Mouse (Mus musculus) retina, embryonic 14.5 days (tissue): ENCODE results near the gene Pkd1l3.

ENCODE experiments used
- DNase-seq: peaks from one replicate; pipeline ENCODE4 v3.0.0-alpha.2; 2015; ENCODE audit warnings: low spot score

Pkd1l3 gene

DNA sequence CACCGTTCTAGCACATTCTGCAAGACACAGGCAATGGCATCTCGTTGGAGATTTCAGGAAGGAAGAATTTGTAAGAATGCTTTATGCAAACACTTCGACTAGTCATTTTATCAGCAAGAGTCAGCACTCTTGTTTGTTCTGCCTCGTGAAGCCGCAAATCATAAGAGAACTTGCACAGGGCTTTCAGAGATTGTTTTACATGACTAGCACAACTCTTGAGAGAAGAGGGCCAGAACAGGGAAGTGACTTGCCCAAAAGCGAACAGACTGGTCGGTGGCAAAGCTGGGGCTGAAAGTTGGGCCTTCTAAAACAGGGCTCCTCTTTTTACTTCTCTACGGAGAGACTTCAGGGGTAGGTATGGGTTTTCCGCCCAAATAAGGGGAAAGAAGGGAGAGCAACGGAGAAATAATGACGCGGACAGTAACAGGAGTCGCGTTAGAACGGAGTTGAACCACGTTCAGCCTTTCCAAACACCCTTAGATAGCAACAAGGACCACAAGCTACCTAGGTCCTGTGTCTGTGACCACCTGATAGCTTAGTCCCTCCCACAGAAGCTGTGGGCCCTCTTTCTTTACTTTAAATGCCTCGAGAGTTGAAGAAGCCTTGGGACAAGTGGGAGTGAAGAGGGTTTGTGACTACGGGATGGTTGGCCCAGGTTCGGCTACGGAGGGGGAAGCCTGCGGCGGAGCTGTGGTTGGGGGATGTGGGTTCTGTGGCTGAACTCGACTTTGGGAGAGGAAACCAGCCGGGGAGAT, 90.4 kb downstream of the Pkd1l3 start:
- DNase-seq = no peak

DNA sequence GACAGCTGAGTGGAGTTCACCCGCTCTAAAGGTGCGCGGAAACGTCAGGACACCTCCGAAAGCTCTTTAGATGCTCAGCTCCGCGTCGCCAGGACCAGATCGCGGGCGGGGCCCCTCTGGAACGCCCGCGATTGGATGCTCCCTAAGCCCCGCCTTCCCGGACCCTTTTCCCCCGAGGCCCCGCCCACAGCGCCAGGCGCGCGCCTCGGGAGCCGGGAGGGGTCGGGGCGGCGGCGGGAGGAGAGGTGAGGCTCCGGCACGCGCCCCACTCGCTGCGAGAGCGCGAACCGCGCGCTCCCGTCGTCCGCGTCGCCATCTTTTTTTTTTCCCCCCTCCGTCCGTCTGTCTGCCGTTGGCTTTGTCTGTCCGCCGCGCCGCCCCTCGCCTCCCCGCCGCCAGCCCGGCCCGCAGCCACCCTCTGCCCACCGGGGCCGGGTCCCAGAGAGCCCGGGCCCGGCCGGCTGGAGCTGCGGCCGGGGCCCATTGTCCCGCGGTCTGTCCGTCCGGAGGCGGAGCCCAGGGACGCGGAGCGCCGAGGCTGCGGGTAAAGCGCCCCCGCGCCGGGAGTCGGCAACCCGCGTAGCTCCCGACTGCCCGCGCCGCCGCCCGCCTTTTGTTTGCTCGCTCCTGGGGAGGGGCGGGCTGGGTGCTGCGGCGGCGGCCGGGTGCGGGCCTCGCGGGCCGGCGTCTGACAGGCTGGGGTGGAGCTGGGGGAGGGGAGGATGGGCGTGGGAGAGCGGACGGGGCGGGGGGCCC, 91.2 kb downstream of the Pkd1l3 start, which contains the start of gene Zfp821:
Zfp821 (plus strand) TSS at position 227 of the 756 bp plus-strand sequence.
- peak; percentile 96 for DNase-seq

- DNase-seq = peak; percentile 51
Measured at GRCm38 (mm10) chr8:109706076-109706873, 92.0 kb downstream of the Pkd1l3 start.

DNA sequence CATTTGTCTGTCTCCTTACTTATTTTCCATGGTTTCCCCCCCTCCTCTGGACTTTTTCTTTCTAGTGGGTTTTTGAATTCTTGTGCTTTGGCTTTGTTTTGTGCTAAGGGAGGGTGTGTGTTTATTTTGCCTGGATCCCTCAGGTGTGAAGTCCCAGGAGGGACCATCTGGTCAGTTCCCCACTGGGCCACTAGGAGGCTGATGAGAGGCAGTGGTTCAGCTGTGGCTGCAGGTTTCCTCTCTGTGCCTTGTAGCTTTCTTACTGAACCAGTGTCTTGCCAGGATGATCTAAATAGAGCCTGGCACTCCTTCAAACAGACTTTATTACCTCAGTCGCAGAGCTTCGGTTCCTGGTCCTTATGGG, 92.5 kb downstream of the Pkd1l3 start:
- peak; percentile 88 for DNase-seq

DNA sequence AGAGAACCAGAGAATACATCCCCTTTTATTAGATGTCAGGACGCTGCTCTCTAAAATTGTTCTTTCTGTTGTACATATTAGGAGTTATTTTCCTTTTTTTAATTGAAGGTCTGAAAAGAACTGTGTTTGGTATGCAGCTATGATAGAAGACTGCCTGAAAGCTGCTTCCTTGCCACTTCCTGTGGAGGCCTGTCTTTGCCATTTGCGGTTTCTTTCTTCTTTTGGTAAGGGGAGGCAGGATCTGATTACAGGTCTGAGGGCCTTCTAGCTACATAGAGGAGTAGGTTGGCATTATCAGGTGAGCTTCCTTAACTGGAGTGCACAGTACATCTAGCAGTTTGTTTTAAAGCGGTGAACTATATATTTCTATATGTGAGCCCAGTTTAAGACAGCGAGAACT, 93.6 kb downstream of the Pkd1l3 start:
- DNase-seq = no peak

DNA sequence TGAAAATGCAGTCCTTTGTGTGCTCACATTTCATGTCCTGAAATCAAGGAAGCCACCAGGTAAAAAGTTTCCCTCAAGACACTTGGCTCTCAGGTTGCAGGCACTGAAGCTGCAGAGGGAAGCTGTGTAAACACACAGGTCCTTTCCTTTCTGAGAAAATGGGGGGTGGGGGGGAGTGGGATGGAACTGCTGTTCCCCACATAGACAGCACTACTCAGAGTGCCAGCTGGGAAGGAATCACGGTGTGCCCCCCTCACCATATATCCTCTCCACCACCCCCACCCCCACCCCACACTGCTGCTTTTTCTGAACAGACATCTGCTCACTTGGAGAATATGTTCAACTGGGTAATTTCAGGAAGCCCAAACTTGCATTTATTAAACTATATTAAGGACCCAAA, 98.2 kb downstream of the Pkd1l3 start:
- no peak for DNase-seq

DNA sequence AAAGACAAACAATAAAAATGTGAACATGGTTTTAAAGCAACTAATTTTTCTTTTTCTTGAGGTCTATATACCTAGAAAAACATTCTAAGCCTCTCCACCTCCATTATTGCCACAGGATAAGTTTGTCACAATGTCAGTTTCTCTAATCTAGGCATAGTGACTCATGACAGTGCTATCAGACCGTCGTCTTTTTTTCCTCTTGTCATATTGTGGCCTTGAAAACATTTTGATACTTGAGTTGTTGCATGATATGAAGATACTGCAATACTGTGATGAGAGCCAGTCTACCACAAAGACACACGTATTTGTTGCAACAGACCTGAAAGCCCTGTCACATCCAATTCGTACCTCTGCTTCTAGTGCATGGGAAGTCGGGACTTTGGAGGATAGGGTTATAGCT, 100.6 kb downstream of the Pkd1l3 start:
- no peak for DNase-seq
